Mouse (Mus musculus): ENCODE data around the gene Plk5.

- TF ChIP-seq CTCF (IDR thresholded peaks at IDR 0.05; ENCODE audit: low read depth, low read length) (no peak), POLR2A (IDR thresholded peaks at IDR 0.05; ENCODE audit: insufficient read depth, low read length) (no peak), EP300 (IDR thresholded peaks at IDR 0.05; ENCODE audit: insufficient read depth, low read depth, low read length) (no peak)
Observed at GRCm38 (mm10) chr10:80365736-80366135, 9.5 kb downstream of the Plk5 start.

Data from ES-Bruce4 (cell line).